Mouse (Mus musculus) R1 (cell line): ENCODE results near the gene Wdr64.

ENCODE experiments used
- DNase-seq: peaks from one replicate; pipeline ENCODE4 v3.0.0-alpha.2; 2018; ENCODE audit warnings: low read depth, low spot score

Gene Wdr64

DNA sequence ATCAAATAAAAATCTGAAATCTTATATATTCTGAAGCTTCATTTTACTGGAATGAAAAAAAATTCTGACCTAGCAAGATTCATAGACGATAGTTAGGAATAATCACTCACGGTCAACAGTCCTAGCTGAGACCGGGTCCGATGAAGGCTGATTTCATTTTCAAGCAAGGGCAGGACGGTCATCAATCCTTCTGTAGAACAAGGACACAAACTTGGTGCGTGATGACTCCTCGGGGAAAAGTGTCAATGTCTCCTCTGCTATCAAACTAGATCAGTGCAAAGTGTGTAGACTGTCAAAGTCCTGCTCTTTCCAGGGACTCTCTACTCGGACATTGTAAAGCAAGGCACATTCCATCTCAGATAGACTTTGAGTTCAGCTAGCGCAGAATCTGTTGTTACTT is 18.4 kb downstream of the Wdr64 start:
- no peak for DNase-seq

DNA sequence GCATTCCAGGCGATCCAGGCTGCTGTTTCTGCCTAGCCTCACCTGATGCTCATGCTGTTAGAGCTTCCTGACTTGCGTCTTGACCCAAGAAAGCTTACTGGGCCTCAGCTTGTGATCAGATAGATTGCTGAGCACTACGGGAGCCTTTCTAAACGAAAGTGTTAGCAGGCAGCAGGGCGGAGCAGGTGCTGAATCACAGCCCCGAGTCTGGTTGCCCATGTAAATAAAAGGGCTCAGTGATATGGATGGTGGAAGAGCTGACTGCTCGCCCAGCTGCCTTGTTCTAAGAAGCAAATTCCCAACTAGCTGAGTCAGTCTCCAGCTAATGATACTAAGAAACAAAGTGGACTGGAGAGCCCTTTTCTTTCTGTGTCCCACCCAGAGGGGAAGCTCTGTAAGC is 27.4 kb downstream of the Wdr64 start:
- DNase-seq: no peak

DNA sequence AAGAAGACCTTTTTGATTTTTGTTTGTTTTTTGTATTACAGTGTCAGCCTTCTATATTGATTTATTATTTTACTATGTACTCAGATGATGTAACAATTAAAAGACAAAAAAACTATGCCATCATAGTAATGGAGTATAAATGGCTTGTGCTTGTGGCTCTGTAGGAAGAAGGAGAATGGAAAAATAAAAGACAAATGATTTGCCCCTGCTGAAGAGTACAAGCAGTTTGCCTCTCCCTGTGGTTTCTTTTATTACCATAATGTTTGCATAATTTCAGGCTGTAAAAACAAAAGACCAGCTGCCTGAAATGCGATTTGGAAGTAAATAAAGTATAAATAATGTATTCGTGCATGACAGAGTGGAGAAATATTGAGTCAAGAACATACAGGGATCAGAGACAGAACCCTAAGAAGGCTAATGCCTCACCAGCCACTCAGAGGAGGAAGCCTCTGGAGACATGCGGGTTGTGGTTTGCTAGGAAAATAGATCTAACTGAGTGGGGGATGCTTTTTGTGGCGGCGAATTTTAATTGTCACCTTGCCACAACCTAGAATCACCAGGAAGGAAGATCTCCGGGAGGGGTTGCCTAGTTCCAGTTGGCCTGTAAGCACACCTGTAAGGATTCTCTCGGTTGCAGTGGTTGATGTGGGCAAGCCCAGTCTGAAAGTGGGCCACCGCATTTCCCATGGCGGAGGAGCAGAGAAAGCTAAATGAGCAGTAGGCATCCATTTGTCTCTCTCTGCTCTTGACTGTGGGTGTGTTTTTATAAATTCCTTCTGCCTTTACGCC is 56.4 kb downstream of the Wdr64 start:
- DNase-seq: no peak

DNA sequence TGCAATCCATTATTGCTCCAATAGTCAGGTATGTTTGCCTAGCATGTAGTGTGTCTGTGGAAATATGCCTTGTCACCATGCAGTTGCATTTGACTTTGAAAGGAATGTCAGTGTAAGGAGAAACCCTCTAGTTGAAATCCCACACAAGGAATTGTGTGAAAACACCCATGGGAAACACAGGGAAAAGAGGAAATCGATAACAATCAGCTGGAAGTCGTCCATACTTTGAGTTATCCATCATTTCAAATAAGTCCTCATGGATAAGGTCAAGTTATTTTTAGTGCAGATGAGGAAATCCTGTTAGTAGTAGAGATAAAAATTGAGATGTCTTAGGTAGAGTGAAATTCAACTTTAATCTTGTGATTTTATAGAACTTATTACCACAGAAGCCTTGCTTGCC is 96.3 kb downstream of the Wdr64 start:
- no peak for DNase-seq

DNA sequence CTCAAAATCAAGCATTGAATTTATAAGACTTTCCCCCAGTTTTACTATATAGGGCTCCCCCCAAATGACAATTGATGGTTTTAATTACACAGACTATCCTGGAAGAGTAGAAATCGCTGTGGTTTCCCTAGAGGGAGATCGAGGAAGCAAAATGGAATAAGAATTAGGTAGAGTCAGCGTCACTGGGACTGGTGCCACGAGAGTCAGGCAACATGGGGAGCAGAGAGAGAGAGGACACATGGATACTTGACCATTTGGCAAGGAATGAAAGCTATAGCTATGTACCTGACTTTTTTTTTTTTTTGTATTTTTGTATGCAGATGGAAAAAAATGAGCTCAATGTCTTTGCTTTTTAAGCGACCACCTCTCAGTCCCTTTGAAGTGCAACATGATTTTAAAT is 110.0 kb downstream of the Wdr64 start:
- DNase-seq: no peak

DNA sequence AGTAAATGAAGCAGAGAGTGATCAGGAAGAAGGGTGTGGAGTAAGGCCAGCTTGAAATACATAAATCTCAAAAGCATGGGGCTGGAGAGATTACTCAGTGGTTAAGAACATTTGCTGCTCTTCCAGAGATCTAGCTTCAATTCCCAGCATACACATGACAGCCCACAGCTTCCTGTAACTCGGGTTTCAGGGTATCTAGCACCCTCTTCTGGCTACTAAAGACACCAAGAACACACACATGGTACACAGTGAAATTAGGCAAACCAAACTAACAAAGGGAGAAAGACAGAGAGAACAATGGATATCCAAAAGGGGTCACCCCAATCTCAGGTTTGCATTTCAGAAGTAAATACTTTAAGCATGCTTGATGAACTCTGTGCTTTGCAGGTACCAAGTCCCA is 113.2 kb downstream of the Wdr64 start:
- DNase-seq: peak; percentile 25

DNA sequence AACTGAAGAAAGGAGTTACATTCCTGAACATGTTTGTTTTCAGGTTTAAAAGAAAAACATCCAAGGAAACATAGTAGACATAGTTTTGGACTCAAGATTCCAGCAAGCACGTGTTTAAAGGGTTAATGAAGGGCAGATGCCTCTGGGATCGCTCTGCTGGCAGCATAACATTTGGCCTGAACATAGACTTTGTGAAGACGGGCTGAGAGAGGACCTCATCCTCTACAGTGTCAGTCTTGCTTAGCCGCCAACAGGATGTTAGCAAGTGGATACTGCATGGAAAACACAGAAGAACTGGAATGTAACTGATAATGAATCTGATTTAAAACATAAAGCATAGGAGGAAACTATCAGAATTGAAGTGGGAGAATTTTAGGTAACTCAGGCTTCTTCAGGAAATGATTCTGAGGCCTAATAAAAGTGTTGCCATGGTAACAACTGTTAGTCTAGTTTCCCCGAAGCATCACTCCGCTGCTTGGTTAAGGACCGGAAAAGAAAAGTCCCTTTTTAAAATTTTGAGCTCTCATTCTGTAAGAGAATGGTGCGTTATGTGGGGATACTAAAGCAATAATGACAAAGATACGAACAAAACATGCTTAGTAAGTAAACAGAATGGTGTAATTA is 125.5 kb downstream of the Wdr64 start:
- DNase-seq: no peak

DNA sequence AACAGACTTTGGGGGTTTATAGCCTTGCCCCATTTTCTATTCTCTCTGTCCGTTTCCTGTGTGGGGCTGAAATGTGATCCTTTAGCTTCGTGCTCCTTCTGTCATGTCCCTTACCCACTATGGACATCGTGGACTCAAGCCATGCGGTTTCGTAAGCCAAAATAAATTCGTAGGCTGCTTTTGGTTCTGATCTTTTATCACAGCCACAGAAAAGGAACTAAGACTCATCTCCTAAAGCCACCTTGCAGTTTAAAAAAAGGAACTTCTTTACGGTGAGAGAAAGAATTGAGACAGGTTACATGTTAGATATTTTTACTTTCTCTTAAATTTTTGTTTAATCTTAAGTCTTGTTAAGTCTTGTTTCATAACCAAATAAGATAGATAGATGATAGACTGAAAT is 130.1 kb downstream of the Wdr64 start:
- DNase-seq: no peak

DNA sequence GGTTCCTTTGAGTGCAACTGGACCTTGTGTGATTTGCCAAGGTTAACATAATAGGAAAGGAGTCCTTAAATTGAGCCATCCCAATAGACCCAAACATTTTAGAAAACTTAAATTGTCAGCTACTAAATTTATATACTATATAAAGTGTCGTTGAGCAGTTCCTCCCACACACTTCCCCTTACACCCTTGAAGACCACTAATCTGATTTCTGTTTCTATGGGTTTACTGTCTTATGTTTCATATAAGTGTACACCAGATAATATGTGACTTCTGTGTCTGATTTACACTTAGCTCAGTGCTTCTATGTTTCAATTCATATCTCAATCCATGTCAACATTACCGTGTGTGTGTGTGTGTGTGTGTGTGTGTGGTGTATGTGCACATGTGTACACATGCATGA is 130.8 kb downstream of the Wdr64 start:
- DNase-seq: no peak

DNA sequence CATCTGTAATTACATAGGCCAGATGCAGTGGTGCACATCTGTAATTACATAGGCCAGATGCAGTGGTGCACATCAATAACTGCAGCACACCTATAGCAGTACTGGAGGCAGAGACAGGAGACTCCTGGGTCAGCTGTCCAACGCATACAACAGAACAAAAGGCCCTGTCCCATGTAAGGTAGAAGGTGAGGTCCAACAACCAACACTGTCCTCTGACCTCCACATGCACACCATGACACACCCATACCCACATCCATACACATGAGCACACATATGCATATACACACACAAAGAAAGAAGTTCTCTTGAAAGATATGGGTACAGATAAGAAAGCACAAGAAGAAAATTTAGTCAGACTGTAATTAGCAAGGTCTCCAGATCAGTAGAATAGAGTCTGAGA is 157.1 kb downstream of the Wdr64 start:
- DNase-seq: no peak
